Mouse (Mus musculus) hindbrain, embryonic 13.5 days (tissue): ENCODE measurements at regions not wholly inside any gene's neighbourhood (a gene's known extent, or its start where the extent isn't known, plus 50 kb on each side); places are given as distances from the start of the nearest gene placed in this dataset.
"Not testable (repeated sequence)": the region's sequence is repeated elsewhere in the genome, so short reads cannot be mapped to it uniquely, and the experiment has no call there.

Experiments used
- ATAC-seq: fragments of 200-750 bp; cut with Nextera tagmentation; 2 replicates; pipeline ENCODE4 v1.8.0; 2017; ENCODE audit warnings: moderate TSS enrichment; ENCODE audit not compliant: low FRiP score
- H3K27ac ChIP-seq: fragments of 300-500 bp; sonication (generic); 2 replicates; pipeline ENCODE4 v1.5.1; 2015; ENCODE audit warnings: inconsistent platforms, mild to moderate bottlenecking, moderate library complexity
- H3K27me3 ChIP-seq: fragments of 300-500 bp; sonication (generic); 2 replicates; pipeline ENCODE4 v1.6.1; 2015; ENCODE audit warnings: mild to moderate bottlenecking, inconsistent platforms
- H3K36me3 ChIP-seq: fragments of 300-500 bp; sonication (generic); 2 replicates; pipeline ENCODE4 v1.6.1; 2015; ENCODE audit warnings: mild to moderate bottlenecking, inconsistent platforms
- H3K4me1 ChIP-seq: fragments of 300-500 bp; sonication (generic); replicated peaks from 2 replicates; pipeline ENCODE4 v1.6.1; 2015; ENCODE audit warnings: inconsistent platforms
- H3K4me2 ChIP-seq: fragments of 300-500 bp; sonication (generic); 2 replicates; pipeline ENCODE4 v1.6.1; 2015; ENCODE audit warnings: inconsistent platforms, mild to moderate bottlenecking, moderate library complexity
- H3K4me3 ChIP-seq: fragments of 300-500 bp; sonication (generic); 2 replicates; pipeline ENCODE4 v1.5.1; 2015; ENCODE audit warnings: mild to moderate bottlenecking, inconsistent platforms
- H3K9ac ChIP-seq: fragments of 300-500 bp; sonication (generic); 2 replicates; pipeline ENCODE4 v1.6.1; 2015; ENCODE audit warnings: mild to moderate bottlenecking, inconsistent platforms
- H3K9me3 ChIP-seq: fragments of 300-500 bp; sonication (generic); 2 replicates; pipeline ENCODE4 v1.6.1; 2016; ENCODE audit warnings: inconsistent platforms
- WGBS: fragments of 180-500 bp; shearing (Covaris S2); methylation state at CpG from one replicate; pipeline ENCODE4 v1.1.7; 2015; 5-methylcytosine and 5-hydroxymethylcytosine counted together

- H3K4me2 ChIP-seq, H3K36me3 ChIP-seq, ATAC-seq, H3K27me3 ChIP-seq, H3K9ac ChIP-seq, H3K9me3 ChIP-seq, H3K27ac ChIP-seq, H3K4me3 ChIP-seq, H3K4me1 ChIP-seq: not testable (repeated sequence)
- 86% methylated on average over 2 of the region's 2 CpGs for whole genome bisulfite sequencing
Observed at GRCm38 (mm10) chr13:3405783-3406182, 132.1 kb upstream of the Gdi2 start.

DNA sequence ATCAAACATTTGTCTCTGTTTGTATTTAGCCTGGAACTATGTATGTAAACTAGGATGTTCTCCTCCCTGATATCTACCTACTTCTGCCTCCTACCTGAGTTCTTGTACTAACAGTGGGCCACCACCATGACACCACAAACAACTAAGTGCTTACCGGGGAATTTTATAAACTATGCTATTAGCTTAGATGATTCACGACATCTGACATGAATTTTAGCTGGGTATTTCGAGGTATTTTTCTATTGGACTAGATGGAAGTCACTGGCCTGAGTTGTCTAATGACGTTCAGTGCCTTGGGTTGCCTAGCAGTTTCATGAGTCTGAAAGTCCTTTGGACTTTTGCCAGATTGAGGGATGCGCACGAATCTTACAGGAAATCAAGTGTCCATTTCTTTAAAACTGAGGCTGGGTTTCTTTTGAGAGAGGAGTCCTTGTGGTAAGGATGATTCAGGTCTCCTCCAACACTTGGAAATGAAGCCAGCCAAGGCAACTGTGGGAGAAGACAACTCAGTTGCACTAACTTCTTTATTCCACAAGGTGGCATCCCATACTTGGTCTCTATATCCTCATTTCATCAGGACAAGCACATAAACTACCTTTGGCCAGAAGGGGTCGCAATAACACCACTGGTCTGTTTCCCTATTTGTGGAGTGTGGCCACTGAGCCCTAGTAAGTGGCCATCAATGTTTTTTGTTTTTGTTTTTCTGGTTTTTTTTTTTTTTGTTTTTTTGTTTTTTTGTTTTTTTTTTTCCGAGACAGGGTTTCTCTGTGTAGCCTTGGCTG is 131.4 kb upstream of the Gdi2 start:
- H3K4me2 ChIP-seq, H3K36me3 ChIP-seq, H3K27ac ChIP-seq, H3K9me3 ChIP-seq, H3K4me1 ChIP-seq, H3K4me3 ChIP-seq, H3K27me3 ChIP-seq, H3K9ac ChIP-seq: not testable (repeated sequence)
- 47% methylated on average over 8 of the region's 8 CpGs for WGBS
- ATAC-seq, result peak; percentile 43; the same call in 1 of the 2 replicates

DNA sequence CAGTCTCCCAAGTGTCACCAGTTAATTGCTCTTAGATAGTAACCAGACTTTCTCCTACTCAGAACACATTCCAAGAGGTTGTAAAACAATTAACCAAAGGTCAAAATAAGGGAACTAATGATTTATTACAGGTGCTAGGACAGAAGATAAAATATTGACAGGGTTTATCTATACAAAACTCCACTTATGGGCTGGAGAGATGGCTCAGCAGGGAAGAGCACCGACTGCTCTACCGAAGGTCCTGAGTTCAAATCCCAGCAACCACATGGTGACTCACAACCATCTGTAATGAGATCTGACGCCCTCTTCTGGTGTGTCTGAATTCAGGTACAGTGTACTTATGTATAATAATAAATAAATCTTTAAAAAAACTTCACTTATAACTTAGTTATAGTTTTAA is 127.6 kb upstream of the Gdi2 start:
- H3K9ac ChIP-seq, H3K36me3 ChIP-seq, H3K27ac ChIP-seq, H3K4me3 ChIP-seq, H3K4me2 ChIP-seq, H3K27me3 ChIP-seq, ATAC-seq, H3K4me1 ChIP-seq, H3K9me3 ChIP-seq: not testable (repeated sequence)
- WGBS, result 71% methylated on average over 3 of the region's 3 CpGs

DNA sequence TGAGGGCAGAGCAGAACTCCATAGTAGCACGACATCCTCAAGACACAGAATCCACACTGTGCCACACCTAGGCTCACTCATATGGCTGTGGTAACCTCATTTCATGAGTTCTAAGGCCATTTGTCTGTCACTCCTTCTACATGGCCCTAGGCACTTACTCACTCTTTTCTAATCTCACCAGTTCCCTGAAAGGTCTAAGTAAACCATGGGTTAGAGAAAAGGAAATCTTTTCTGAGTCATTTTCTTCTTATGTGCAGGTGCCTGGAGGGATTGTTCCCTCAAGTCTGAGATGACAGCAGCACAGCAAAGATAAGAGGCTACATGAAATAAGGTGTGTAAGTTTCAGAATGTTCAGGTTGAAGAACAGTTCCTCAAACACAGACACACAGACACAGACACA is 120.8 kb upstream of the Gdi2 start:
- 76% methylated on average over 1 of the region's 1 CpGs for WGBS
- no peak overlapping the region for H3K27ac ChIP-seq
- no peak overlapping the region for H3K4me2 ChIP-seq
- no peaks in the 10 kb centered on the region for H3K36me3 ChIP-seq
- no peak overlapping the region for H3K9ac ChIP-seq
- H3K4me3 ChIP-seq, result no peak overlapping the region
- peaks cover 15% of the 10 kb centered on the region for H3K9me3 ChIP-seq
- H3K27me3 ChIP-seq, result no peaks in the 10 kb centered on the region
- H3K4me1 ChIP-seq, result no peaks in the 10 kb centered on the region
- no peak for ATAC-seq

GRCm38 (mm10) chr13:3455374-3455773 is 82.5 kb upstream of the Gdi2 start:
- not testable (repeated sequence) for H3K9ac ChIP-seq, H3K9me3 ChIP-seq, H3K4me1 ChIP-seq, H3K27me3 ChIP-seq, H3K4me3 ChIP-seq, H3K27ac ChIP-seq, H3K4me2 ChIP-seq, ATAC-seq, H3K36me3 ChIP-seq
- WGBS, result 86% methylated on average over 6 of the region's 6 CpGs

GRCm38 (mm10) chr13:3476884-3477283 is 61.0 kb upstream of the Gdi2 start:
- Histone ChIP-seq H3K9ac (no peak overlapping the region), H3K27me3 (no peaks in the 10 kb centered on the region), H3K36me3 (no peaks in the 10 kb centered on the region), H3K4me3 (no peak overlapping the region), H3K4me1 (peaks cover 7% of the 10 kb centered on the region), H3K27ac (no peak overlapping the region), H3K9me3 (no peaks in the 10 kb centered on the region), H3K4me2 (no peak overlapping the region)
- ATAC-seq, result no peak

DNA sequence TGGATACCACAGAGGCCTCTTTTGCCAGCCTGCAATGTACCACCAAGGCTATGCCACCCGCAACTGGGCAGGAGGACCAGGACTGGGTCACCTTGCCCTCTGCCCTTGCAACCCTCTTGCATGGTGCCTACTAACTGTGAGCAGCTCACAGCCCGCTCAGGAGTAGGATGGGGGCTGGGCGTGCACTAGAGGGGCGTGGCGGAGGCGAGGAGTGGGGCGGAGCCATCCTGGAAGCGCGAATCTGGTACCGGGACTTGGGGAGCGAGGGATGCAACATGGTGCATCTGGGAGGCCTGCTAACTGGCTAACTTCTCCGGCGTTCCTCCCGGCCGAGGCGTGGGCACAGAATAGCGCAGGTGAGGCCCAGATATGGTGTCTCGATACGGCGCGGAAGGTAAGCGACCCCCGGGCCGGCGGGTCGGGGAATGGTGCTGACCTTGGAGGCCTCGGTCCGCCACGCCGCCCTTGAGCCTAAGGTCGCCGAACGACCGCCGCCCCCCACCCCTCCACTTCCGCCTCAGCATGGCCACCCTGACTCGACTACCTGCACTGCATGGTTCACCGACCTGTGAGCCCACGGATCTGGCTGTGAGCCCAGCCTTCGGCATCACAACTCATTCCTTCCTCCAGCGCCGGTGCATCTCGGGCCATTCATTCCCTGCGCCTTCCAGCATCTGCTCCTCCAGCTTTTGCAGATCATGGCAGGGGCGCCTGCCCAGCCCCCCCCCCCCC is 59.7 kb upstream of the Gdi2 start:
- Histone ChIP-seq H3K27me3 (no peaks in the 10 kb centered on the region), H3K4me2 (peak overlapping the region; percentile 83), H3K9ac (peak overlapping the region; percentile 75), H3K4me1 (peaks cover 7% of the 10 kb centered on the region), H3K36me3 (0 out of 2 replicates have a peak, but pooled peaks cover 1% of the 10 kb centered on the region), H3K9me3 (no peaks in the 10 kb centered on the region), H3K4me3 (peak overlapping the region; percentile 70), H3K27ac (peak overlapping the region; percentile 35; the same call in 1 of the 2 replicates)
- 1% methylated on average over 43 of the region's 45 CpGs for WGBS
- ATAC-seq, result peak; percentile 98
